Comparison of ENCODE assay signal across 10 mouse cellular contexts in genomic region chr15:94254861-94255516, GRCm38 (mm10).
A peak's percentile ranks its signal among the peaks of the same experiment; 100 is the strongest.
DNase-seq lines count a peak whose midpoint lies in the region; TF ChIP-seq lines count a peak whose summit lies in the region.
"Had no signal": no experiment of that assay in that cellular context is flagged by ENCODE, and none has a peak within 500 bp of the region (broad histone marks: within the 10 kb centered on the region; RNA-seq: fewer than 3 reads in every experiment).

No protein-coding gene starts in this region.

- no peaks in the 10 kb centered on the region for H3K4me1 ChIP-seq in spleen, adult 2 months (ENCODE audit: control insufficient read depth, insufficient read depth, insufficient read length)
- H3K4me1 ChIP-seq: embryonic facial prominence, embryonic 12.5 days; neural tube, embryonic 12.5 days had no signal

- H3K4me3 ChIP-seq in spleen, adult 2 months (ENCODE audit: extremely low read depth, insufficient read depth, insufficient read length) = no peak overlapping the region
- H3K4me3 ChIP-seq: embryonic facial prominence, embryonic 12.5 days; neural tube, embryonic 12.5 days had no signal

- WGBS in spleen, adult 2 months = 55% methylated on average over 3 of the region's 3 CpGs

- no peaks in the 10 kb centered on the region for H3K36me3 ChIP-seq in spleen, adult 2 months (ENCODE audit: control insufficient read depth, insufficient read depth, low read length)
- H3K36me3 ChIP-seq: embryonic facial prominence, embryonic 12.5 days; neural tube, embryonic 12.5 days had no signal

- no peak overlapping the region for H3K27ac ChIP-seq in spleen, adult 2 months (ENCODE audit: insufficient read depth, low read length)
- H3K27ac ChIP-seq: embryonic facial prominence, embryonic 12.5 days; neural tube, embryonic 12.5 days had no signal

- H3K27me3 ChIP-seq in spleen, adult 2 months (ENCODE audit: control insufficient read depth, insufficient read depth, low read length) = no peaks in the 10 kb centered on the region
- H3K27me3 ChIP-seq: embryonic facial prominence, embryonic 12.5 days; neural tube, embryonic 12.5 days had no signal

- DNase-seq in heart, postnatal 4 days = peak; percentile 42
- no peak for DNase-seq in heart, postnatal 14 days
- peak; percentile 5 to 39 for DNase-seq in spleen, adult 2 months (ENCODE audit: low read depth in 1 of 2, low spot score in 2 of 2)
- no peak for DNase-seq in spleen, postnatal 10 days (ENCODE audit: low spot score in 2 of 2)
- DNase-seq in frontal cortex, postnatal 25 days (ENCODE audit: low spot score in 2 of 2) = peak; percentile 33 to 37
- DNase-seq in thymus, postnatal 25 days = peak; percentile 14
- no peak for DNase-seq in urinary bladder, postnatal 25 days (ENCODE audit: low spot score)
- DNase-seq: liver had no signal

- intact Hi-C loops in heart, postnatal 14 days (cut with DNase I) = no loop called here

- no peak for TF ChIP-seq POLR2A in spleen, adult 2 months (IDR thresholded peaks at IDR 0.05; ENCODE audit: low read depth, low read length)

- TF ChIP-seq CTCF in spleen, adult 2 months (IDR thresholded peaks at IDR 0.05; ENCODE audit: extremely low read depth, insufficient read depth, insufficient read length, insufficient replicate concordance) = no peak

Comparison
In these comparisons a context has a peak if more than half of its experiments do, and no peak if none do; other contexts are left out.
1. DNase-seq: peak in heart, postnatal 4 days (single experiment), spleen, adult 2 months (2 of 2), frontal cortex, postnatal 25 days (2 of 2) and thymus, postnatal 25 days (single experiment); none in heart, postnatal 14 days (0 of 2), spleen, postnatal 10 days (0 of 2) and urinary bladder, postnatal 25 days (single experiment).